Mouse (Mus musculus): ENCODE data around the gene Urb1. TPM values are rescaled to one million over a fixed set of nuclear protein-coding genes. Genes with fewer than 3 reads are reported as not detected.
A peak's percentile ranks its signal among the peaks of the same experiment; 100 is the strongest.

Urb1 gene
- polyA plus RNA-seq, 1 experiment from 2014 or later, result 17.7 TPM

DNA sequence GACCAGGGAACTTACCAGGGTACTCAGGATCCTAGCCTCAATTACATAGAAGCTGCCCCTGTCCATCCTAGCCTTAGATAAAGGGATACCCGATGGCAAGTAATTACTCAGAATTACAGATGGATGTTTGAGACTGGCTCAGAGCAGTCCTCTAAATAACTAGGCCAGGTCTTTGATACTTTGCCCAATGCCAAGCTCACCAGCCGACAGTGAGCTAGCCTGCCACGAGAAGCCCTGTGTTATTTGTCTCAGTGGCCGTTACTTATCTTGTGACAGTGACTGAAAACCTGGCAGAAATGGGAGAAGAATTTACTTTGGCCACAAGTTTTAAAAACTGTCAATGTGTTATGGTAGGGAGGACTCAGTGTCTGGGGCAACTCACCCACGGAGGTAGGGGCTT lies 1.9 kb upstream of the Urb1 start:
- no peaks in the 10 kb centered on the region; the same call in 1 of the 2 replicates for H3K4me1 ChIP-seq (replicated peaks; ENCODE audit: control insufficient read depth, insufficient read depth, low read length)
- no peaks in the 10 kb centered on the region for H3K36me3 ChIP-seq (ENCODE audit: control insufficient read depth, insufficient read depth, low read length)
- ATAC-seq (replicated peaks; ENCODE audit: low FRiP score), result no peak
- no peaks in the 10 kb centered on the region for H3K9me3 ChIP-seq (ENCODE audit: control insufficient read depth, low read length)
- H3K4me3 ChIP-seq (ENCODE audit: low read depth, low read length), result no peak overlapping the region
- 68% methylated on average over 5 of the region's 5 CpGs for WGBS
- no peak overlapping the region for H3K4me2 ChIP-seq
- H3K27me3 ChIP-seq (replicated peaks; ENCODE audit: control insufficient read depth, insufficient read depth, low read length), result peaks cover 3% of the 10 kb centered on the region; the same call in 1 of the 2 replicates
- no peak overlapping the region for H3K27ac ChIP-seq (ENCODE audit: low read depth, low read length)
- no peak overlapping the region for H3K9ac ChIP-seq (ENCODE audit: low read depth, low read length)
- no peak for DNase-seq (ENCODE audit: low spot score)

DNA sequence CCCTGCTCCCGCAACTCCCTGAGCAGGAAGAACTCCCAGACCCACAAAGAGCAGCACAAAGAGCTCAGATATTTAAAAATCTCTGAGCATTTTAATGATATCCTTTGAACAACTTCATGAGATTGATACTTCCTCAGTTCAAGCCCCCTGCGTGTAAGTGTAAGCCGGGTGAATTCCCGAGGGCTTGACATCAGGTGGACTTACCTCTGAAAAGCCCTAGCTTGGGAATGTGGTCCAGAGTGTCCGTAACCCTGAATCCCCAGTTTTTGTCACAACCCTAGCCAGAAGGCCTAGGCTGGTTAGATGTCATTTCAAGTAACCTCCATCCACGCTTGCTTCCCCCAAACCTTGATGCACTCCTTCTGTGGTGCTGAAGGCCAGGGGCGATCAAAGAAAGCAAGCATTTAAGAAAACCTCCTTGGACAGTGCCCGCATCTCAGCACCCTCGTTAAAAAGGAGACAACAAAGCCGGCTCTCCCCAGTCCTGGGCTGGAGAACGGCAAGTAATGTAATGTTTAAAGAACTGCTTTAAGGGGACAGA lies 573 bp upstream of the Urb1 start:
- peak overlapping the region; percentile 83 for H3K4me2 ChIP-seq
- H3K9me3 ChIP-seq (ENCODE audit: control insufficient read depth, low read length), result no peaks in the 10 kb centered on the region
- peaks cover 6% of the 10 kb centered on the region for H3K4me1 ChIP-seq (replicated peaks; ENCODE audit: control insufficient read depth, insufficient read depth, low read length)
- peak overlapping the region; percentile 93 for H3K4me3 ChIP-seq (ENCODE audit: low read depth, low read length)
- H3K9ac ChIP-seq (ENCODE audit: low read depth, low read length), result no peak overlapping the region
- 54% methylated on average over 11 of the region's 11 CpGs for WGBS
- ATAC-seq (replicated peaks; ENCODE audit: low FRiP score) (peak; percentile 6), DNase-seq (ENCODE audit: low spot score) (no peak)
- 0 out of 2 replicates have a peak overlapping the region, but pooled peaks have one; percentile 82 for H3K27ac ChIP-seq (ENCODE audit: low read depth, low read length)
- no peaks in the 10 kb centered on the region for H3K36me3 ChIP-seq (ENCODE audit: control insufficient read depth, insufficient read depth, low read length)
- H3K27me3 ChIP-seq (replicated peaks; ENCODE audit: control insufficient read depth, insufficient read depth, low read length), result no peaks in the 10 kb centered on the region

DNA sequence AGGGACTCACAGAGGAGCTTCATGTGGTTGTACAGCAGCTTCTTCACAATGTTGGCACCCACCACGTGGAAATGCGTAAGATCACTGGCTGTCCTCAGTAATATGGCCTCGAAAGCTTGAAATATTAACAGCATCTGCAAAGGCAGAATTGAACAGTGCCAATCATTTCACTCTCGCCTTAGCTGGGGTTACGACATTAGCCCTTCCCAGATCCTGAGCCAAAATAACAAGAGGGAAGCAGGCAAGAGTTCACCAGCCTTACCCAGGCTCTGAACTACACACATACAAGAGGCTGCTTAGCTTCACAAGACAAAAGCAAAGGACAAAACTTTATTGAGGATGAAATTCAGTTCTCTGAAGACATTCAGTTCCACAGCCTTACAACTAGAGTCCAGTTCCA lies 5.7 kb downstream of the Urb1 start:
- H3K9ac ChIP-seq (ENCODE audit: low read depth, low read length), result no peak overlapping the region
- peaks cover 8% of the 10 kb centered on the region; the same call in 1 of the 2 replicates for H3K4me1 ChIP-seq (replicated peaks; ENCODE audit: control insufficient read depth, insufficient read depth, low read length)
- peaks cover 19% of the 10 kb centered on the region; the same call in 1 of the 2 replicates for H3K36me3 ChIP-seq (ENCODE audit: control insufficient read depth, insufficient read depth, low read length)
- no peak for ATAC-seq (replicated peaks; ENCODE audit: low FRiP score)
- no peak for DNase-seq (ENCODE audit: low spot score)
- no peaks in the 10 kb centered on the region for H3K27me3 ChIP-seq (replicated peaks; ENCODE audit: control insufficient read depth, insufficient read depth, low read length)
- no peak overlapping the region for H3K4me3 ChIP-seq (ENCODE audit: low read depth, low read length)
- 92% methylated on average over 5 of the region's 5 CpGs for WGBS
- H3K4me2 ChIP-seq, result no peak overlapping the region
- no peak overlapping the region for H3K27ac ChIP-seq (ENCODE audit: low read depth, low read length)
- H3K9me3 ChIP-seq (ENCODE audit: control insufficient read depth, low read length), result no peaks in the 10 kb centered on the region

DNA sequence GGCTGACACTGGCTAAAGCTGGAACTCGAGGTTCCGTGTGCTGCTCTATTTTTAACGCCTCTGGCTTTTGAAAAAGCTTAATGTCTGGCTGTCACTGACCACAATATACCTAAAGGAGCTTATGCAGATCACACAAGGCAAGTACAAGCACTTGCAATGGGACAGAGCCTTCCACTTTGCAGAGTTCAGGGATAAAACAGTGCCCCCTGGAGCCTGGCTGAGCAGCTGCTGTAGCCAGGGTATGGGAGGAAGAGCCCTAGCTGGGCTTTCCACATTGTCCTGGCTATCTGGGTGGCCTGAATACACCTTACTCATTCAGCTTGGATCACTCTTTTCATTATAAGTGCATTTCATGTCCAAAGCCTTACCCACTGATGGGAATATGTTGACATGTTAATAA lies 8.3 kb downstream of the Urb1 start:
- ATAC-seq (replicated peaks; ENCODE audit: low FRiP score), result 0 out of 2 replicates have a peak, but pooled peaks have one; percentile 36
- H3K9ac ChIP-seq (ENCODE audit: low read depth, low read length), result no peak overlapping the region
- H3K4me1 ChIP-seq (replicated peaks; ENCODE audit: control insufficient read depth, insufficient read depth, low read length), result peaks cover 8% of the 10 kb centered on the region; the same call in 1 of the 2 replicates
- 88% methylated on average over 3 of the region's 3 CpGs for WGBS
- no peak for DNase-seq (ENCODE audit: low spot score)
- no peak overlapping the region for H3K4me3 ChIP-seq (ENCODE audit: low read depth, low read length)
- H3K27me3 ChIP-seq (replicated peaks; ENCODE audit: control insufficient read depth, insufficient read depth, low read length), result no peaks in the 10 kb centered on the region
- H3K9me3 ChIP-seq (ENCODE audit: control insufficient read depth, low read length), result no peaks in the 10 kb centered on the region
- H3K27ac ChIP-seq (ENCODE audit: low read depth, low read length), result no peak overlapping the region
- peaks cover 24% of the 10 kb centered on the region for H3K36me3 ChIP-seq (ENCODE audit: control insufficient read depth, insufficient read depth, low read length)
- no peak overlapping the region for H3K4me2 ChIP-seq

DNA sequence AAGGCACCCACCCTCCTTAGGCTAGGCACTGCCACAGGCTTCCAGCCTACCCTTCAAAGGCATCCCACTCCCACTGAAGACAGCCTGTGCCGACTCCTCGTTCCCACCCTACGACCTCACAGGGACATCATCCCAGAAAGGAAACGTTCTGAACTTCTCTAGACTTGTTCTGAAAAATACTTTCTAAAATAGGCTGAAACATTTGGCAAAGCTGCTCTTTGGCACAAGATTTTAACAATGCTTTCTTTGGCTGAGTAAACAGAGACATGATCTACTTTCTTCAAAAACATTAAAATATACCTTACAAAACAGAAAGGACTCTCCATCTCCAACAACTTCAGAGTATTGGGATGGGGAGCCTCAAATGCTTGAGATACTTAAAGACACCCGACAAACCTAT lies 9.0 kb downstream of the Urb1 start:
- DNase-seq (ENCODE audit: low spot score) (no peak), ATAC-seq (replicated peaks; ENCODE audit: low FRiP score) (no peak)
- Histone ChIP-seq H3K4me3 (ENCODE audit: low read depth, low read length) (no peak overlapping the region), H3K4me1 (replicated peaks; ENCODE audit: control insufficient read depth, insufficient read depth, low read length) (peaks cover 6% of the 10 kb centered on the region; the same call in 1 of the 2 replicates), H3K27ac (ENCODE audit: low read depth, low read length) (no peak overlapping the region), H3K4me2 (no peak overlapping the region), H3K9ac (ENCODE audit: low read depth, low read length) (no peak overlapping the region), H3K36me3 (ENCODE audit: control insufficient read depth, insufficient read depth, low read length) (peaks cover 25% of the 10 kb centered on the region), H3K9me3 (ENCODE audit: control insufficient read depth, low read length) (no peaks in the 10 kb centered on the region), H3K27me3 (replicated peaks; ENCODE audit: control insufficient read depth, insufficient read depth, low read length) (no peaks in the 10 kb centered on the region)
- 91% methylated on average over 5 of the region's 5 CpGs for WGBS

DNA sequence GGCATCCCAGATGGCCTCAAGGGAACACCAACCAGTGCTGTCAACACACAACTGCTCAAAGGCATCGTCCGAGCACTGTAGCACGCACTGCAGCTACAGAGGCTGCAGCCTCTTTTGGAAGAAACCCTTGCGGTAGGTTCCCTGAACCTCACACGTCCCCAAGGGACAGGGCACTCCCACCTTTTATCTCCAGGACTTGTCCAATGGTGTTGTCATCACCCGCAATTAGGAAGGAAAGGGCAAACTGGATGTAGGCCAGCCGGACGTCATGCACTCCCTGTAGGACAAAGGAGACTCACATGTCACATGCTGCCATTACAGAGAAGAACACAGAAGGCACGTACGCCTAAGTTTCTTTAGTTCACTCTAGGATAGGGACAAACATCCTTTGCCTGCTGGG lies 10.4 kb downstream of the Urb1 start:
- Histone ChIP-seq H3K9me3 (ENCODE audit: control insufficient read depth, low read length) (no peaks in the 10 kb centered on the region), H3K4me1 (replicated peaks; ENCODE audit: control insufficient read depth, insufficient read depth, low read length) (no peaks in the 10 kb centered on the region), H3K4me3 (ENCODE audit: low read depth, low read length) (no peak overlapping the region), H3K36me3 (ENCODE audit: control insufficient read depth, insufficient read depth, low read length) (peaks cover 26% of the 10 kb centered on the region), H3K27ac (ENCODE audit: low read depth, low read length) (no peak overlapping the region), H3K27me3 (replicated peaks; ENCODE audit: control insufficient read depth, insufficient read depth, low read length) (no peaks in the 10 kb centered on the region), H3K9ac (ENCODE audit: low read depth, low read length) (no peak overlapping the region), H3K4me2 (no peak overlapping the region)
- WGBS, result 90% methylated on average over 10 of the region's 10 CpGs
- DNase-seq (ENCODE audit: low spot score) (no peak), ATAC-seq (replicated peaks; ENCODE audit: low FRiP score) (no peak)

DNA sequence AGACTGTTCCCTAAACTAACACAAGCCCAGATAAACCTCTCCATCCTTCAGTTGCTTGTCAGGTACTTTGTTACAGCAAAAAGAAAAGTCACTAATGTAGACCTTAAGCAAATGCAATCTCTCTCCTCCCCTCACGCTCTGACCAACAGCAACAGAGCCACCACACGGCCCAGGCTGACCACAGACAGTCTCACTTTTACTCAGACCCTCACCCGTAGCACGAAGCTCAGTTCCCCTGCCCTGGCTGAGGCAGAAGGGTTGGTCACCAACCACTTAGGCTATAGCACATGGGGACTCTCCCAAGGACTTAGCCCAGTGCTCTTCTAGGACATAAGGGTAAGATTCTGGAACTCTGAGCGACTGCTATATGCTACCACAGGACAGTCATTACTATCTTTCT lies 11.4 kb downstream of the Urb1 start:
- Histone ChIP-seq H3K9me3 (ENCODE audit: control insufficient read depth, low read length) (no peaks in the 10 kb centered on the region), H3K4me2 (no peak overlapping the region), H3K27ac (ENCODE audit: low read depth, low read length) (no peak overlapping the region), H3K4me1 (replicated peaks; ENCODE audit: control insufficient read depth, insufficient read depth, low read length) (no peaks in the 10 kb centered on the region), H3K27me3 (replicated peaks; ENCODE audit: control insufficient read depth, insufficient read depth, low read length) (no peaks in the 10 kb centered on the region), H3K36me3 (ENCODE audit: control insufficient read depth, insufficient read depth, low read length) (peaks cover 19% of the 10 kb centered on the region), H3K9ac (ENCODE audit: low read depth, low read length) (no peak overlapping the region), H3K4me3 (ENCODE audit: low read depth, low read length) (no peak overlapping the region)
- ATAC-seq (replicated peaks; ENCODE audit: low FRiP score), result no peak
- no peak for DNase-seq (ENCODE audit: low spot score)
- 87% methylated on average over 5 of the region's 5 CpGs for WGBS

DNA sequence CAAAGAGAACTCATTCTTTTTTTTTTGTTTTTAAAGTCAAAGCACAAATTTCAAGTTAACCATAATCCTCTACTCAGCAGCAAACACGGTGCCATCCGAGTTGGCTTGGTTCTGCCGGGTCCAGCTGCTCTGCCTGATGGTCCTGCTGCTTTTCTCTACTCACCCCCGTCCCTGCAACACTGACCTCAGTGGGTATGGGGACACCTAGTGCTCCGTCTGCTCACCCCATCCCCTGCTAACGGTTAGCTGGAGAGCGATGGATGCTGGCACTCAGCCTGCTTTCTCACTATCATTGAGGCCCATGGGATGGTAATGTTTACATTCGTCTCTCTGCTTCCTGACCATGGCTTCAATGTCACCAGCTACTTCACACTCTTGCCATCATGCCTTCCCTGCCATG lies 11.8 kb downstream of the Urb1 start:
- Histone ChIP-seq H3K4me2 (no peak overlapping the region), H3K9me3 (ENCODE audit: control insufficient read depth, low read length) (no peaks in the 10 kb centered on the region), H3K36me3 (ENCODE audit: control insufficient read depth, insufficient read depth, low read length) (peaks cover 20% of the 10 kb centered on the region), H3K27me3 (replicated peaks; ENCODE audit: control insufficient read depth, insufficient read depth, low read length) (no peaks in the 10 kb centered on the region), H3K4me1 (replicated peaks; ENCODE audit: control insufficient read depth, insufficient read depth, low read length) (no peaks in the 10 kb centered on the region), H3K27ac (ENCODE audit: low read depth, low read length) (no peak overlapping the region), H3K9ac (ENCODE audit: low read depth, low read length) (no peak overlapping the region), H3K4me3 (ENCODE audit: low read depth, low read length) (no peak overlapping the region)
- DNase-seq (ENCODE audit: low spot score) (no peak), ATAC-seq (replicated peaks; ENCODE audit: low FRiP score) (no peak)
- 81% methylated on average over 8 of the region's 8 CpGs for WGBS

DNA sequence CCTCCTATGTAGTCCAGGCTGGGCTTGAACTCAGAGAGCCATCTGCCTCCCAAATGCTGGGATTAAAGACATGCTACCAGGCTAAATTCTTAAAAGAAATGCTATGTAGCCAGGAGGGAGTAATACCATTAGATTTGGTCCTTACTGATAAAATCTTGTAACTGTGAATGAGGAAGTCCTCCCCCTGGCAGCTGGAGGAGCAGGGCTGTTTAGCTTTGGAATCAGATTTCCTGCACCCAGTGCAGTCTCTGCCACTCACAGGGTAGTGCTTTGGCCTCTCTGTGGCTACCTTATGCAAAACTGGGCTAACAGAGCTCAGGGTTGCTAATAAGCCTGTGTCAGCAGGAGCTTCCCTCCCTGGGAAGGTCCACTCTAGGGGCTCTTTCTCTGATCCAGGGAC lies 15.5 kb downstream of the Urb1 start:
- Histone ChIP-seq H3K4me3 (ENCODE audit: low read depth, low read length) (no peak overlapping the region), H3K9ac (ENCODE audit: low read depth, low read length) (no peak overlapping the region), H3K27ac (ENCODE audit: low read depth, low read length) (no peak overlapping the region), H3K4me2 (no peak overlapping the region), H3K9me3 (ENCODE audit: control insufficient read depth, low read length) (no peaks in the 10 kb centered on the region), H3K4me1 (replicated peaks; ENCODE audit: control insufficient read depth, insufficient read depth, low read length) (no peaks in the 10 kb centered on the region), H3K36me3 (ENCODE audit: control insufficient read depth, insufficient read depth, low read length) (peaks cover 39% of the 10 kb centered on the region), H3K27me3 (replicated peaks; ENCODE audit: control insufficient read depth, insufficient read depth, low read length) (no peaks in the 10 kb centered on the region)
- ATAC-seq (replicated peaks; ENCODE audit: low FRiP score) (no peak), DNase-seq (ENCODE audit: low spot score) (no peak)

All from liver, embryonic 11.5 days (tissue).